Mouse (Mus musculus) hindbrain, postnatal 0 days (tissue): Measurements from ENCODE around the gene Erc1. TPM values are rescaled to one million over a fixed set of nuclear protein-coding genes. Genes with fewer than 3 reads are reported as not detected.
A peak's percentile ranks its signal among the peaks of the same experiment; 100 is the strongest.

Source experiments
- ATAC-seq: fragments of 200-750 bp; cut with Nextera tagmentation; 2 replicates; pipeline ENCODE4 v1.8.0; 2017; ENCODE audit warnings: mild to moderate bottlenecking, moderate TSS enrichment, moderate library complexity
- DNase-seq: peaks from one replicate; pipeline ENCODE4 v3.0.0-alpha.2; 2015; ENCODE audit warnings: low spot score
- H3K27ac ChIP-seq: fragments of 300-500 bp; sonication (generic); 2 replicates; pipeline ENCODE4 v1.5.1; 2014; ENCODE audit warnings: mild to moderate bottlenecking
- H3K27me3 ChIP-seq: fragments of 300-500 bp; sonication (generic); 2 replicates; pipeline ENCODE4 v1.6.1; 2014; ENCODE audit warnings: low read length, mixed read lengths; ENCODE audit not compliant: insufficient read depth
- H3K36me3 ChIP-seq: fragments of 300-500 bp; sonication (generic); 2 replicates; pipeline ENCODE4 v1.6.1; 2014; ENCODE audit warnings: low read length, mixed read lengths; ENCODE audit not compliant: insufficient read depth
- H3K4me1 ChIP-seq: fragments of 300-500 bp; sonication (generic); 2 replicates; pipeline ENCODE4 v1.6.1; 2014; ENCODE audit warnings: antibody characterized with exemption, low read length, mixed read lengths; ENCODE audit not compliant: insufficient read depth
- H3K4me2 ChIP-seq: fragments of 300-500 bp; sonication (generic); 2 replicates; pipeline ENCODE4 v1.6.1; 2014; ENCODE audit warnings: low read depth, mild to moderate bottlenecking, low read length, moderate library complexity, mixed read lengths
- H3K4me3 ChIP-seq: fragments of 300-500 bp; sonication (generic); 2 replicates; pipeline ENCODE4 v1.5.1; 2014; ENCODE audit warnings: low read length
- H3K9ac ChIP-seq: fragments of 300-500 bp; sonication (generic); replicated peaks from 2 replicates; pipeline ENCODE4 v1.6.1; 2014; ENCODE audit warnings: mild to moderate bottlenecking, low read length, moderate library complexity, mixed read lengths
- H3K9me3 ChIP-seq: fragments of 300-500 bp; sonication (generic); 2 replicates; pipeline ENCODE4 v1.6.1; 2016; ENCODE audit warnings: low read length, mixed read lengths
- CTCF ChIP-seq: IDR thresholded peaks from 2 replicates; pipeline ENCODE4 v1.5.1; 2016; ENCODE audit warnings: antibody characterized with exemption, control low read depth, low read depth
- WGBS: fragments of 180-500 bp; shearing (Covaris S2); extraction: QIAGEN DNeasy Blood & Tissue Kit; methylation state at CpG from one replicate; pipeline ENCODE4 v1.1.7; 2014; 5-methylcytosine and 5-hydroxymethylcytosine counted together
- polyA plus RNA-seq: library from polyadenylated mRNA; unstranded; fragments of >200 nt; fragmentation: Nextera tagmentation; extraction: Ambion mirVana; gene quantifications from 2 replicates; pipeline ENCODE4 v1.2.1, GENCODE M21; 2015
- total RNA-seq: library from RNA; depleted of rRNA; stranded (reverse); fragments of >200 nt; gene quantifications from 2 replicates; pipeline ENCODE4 v1.2.3, GENCODE M21; 2014

The Erc1 gene
- total and polyA plus RNA-seq, 2 experiments from 2014 or later: 51.4 to 73.6 TPM

- Histone ChIP-seq H3K4me3 (no peak overlapping the region), H3K9ac (no peak overlapping the region), H3K4me1 (peaks cover 4% of the 10 kb centered on the region; the same call in 1 of the 2 replicates), H3K4me2 (no peak overlapping the region), H3K27me3 (no peaks in the 10 kb centered on the region), H3K27ac (no peak overlapping the region), H3K9me3 (no peaks in the 10 kb centered on the region), H3K36me3 (no peaks in the 10 kb centered on the region)
- ATAC-seq: no peak
- WGBS: 38% methylated on average over 2 of the region's 2 CpGs
- no peak for DNase-seq
- TF ChIP-seq CTCF: no peak
These were observed 6.2 kb upstream of the Erc1 start for GRCm38 (mm10) chr6:119854156-119854555.

GRCm38 (mm10) chr6:119849858-119850257 lies 1.9 kb upstream of the Erc1 start:
- Histone ChIP-seq H3K27ac (no peak overlapping the region), H3K9me3 (no peaks in the 10 kb centered on the region), H3K9ac (no peak overlapping the region), H3K4me2 (no peak overlapping the region), H3K4me3 (no peak overlapping the region), H3K27me3 (no peaks in the 10 kb centered on the region), H3K4me1 (peaks cover 11% of the 10 kb centered on the region; the same call in 1 of the 2 replicates), H3K36me3 (no peaks in the 10 kb centered on the region)
- no peak for TF ChIP-seq CTCF
- 95% methylated on average over 3 of the region's 3 CpGs for WGBS
- DNase-seq (no peak), ATAC-seq (no peak)

- no peaks in the 10 kb centered on the region for H3K27me3 ChIP-seq
- H3K4me3 ChIP-seq: peak overlapping the region; percentile 99
- H3K36me3 ChIP-seq: no peaks in the 10 kb centered on the region
- peak overlapping the region; percentile 71 for H3K4me2 ChIP-seq
- WGBS: 45% methylated on average over 3 of the region's 3 CpGs
- H3K9me3 ChIP-seq: no peaks in the 10 kb centered on the region
- H3K9ac ChIP-seq: peak overlapping the region; percentile 98; the same call in 1 of the 2 replicates
- H3K27ac ChIP-seq: peak overlapping the region; percentile 97; the same call in 1 of the 2 replicates
- peaks cover 11% of the 10 kb centered on the region; the same call in 1 of the 2 replicates for H3K4me1 ChIP-seq
- no peak for DNase-seq
- no peak for TF ChIP-seq CTCF
- no peak for ATAC-seq
These were observed 1.4 kb upstream of the Erc1 start for GRCm38 (mm10) chr6:119849348-119849709.

- no peak for TF ChIP-seq CTCF
- DNase-seq: no peak
These were observed 855 bp upstream of the Erc1 start for GRCm38 (mm10) chr6:119848696-119849347.

DNA sequence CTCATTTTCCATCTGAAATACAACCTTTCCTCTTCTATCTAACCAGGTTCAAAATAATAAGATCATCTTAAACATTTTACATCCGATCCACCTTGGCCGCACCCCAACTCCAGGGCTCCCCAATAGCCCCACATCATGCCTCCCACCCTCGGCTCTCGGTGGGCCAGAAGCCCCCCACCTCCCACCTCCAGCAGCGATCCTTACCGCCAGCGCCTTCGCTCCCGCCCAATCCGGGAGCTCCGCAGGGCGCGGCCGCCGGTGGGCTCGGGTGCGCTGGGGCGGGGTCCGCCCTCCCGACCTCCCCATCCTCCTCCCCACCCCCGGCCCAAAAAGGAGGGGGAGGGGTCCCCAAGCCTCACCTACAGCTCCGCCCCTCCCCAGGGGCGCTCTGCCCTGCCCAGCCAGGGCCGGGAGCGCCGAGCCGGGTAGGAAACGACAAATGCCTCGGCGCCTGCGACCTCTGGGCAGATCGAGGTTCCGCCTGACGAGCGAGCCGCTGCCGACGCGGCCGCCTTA lies 391 bp downstream of the Erc1 start:
- Histone ChIP-seq H3K4me1 (peaks cover 11% of the 10 kb centered on the region; the same call in 1 of the 2 replicates), H3K27me3 (no peaks in the 10 kb centered on the region), H3K4me2 (peak overlapping the region; percentile 71), H3K4me3 (peak overlapping the region; percentile 99), H3K27ac (peak overlapping the region; percentile 97), H3K9ac (peak overlapping the region; percentile 98), H3K36me3 (no peaks in the 10 kb centered on the region), H3K9me3 (no peaks in the 10 kb centered on the region)
- 1% methylated on average over 39 of the region's 40 CpGs for WGBS
- no peak for TF ChIP-seq CTCF
- ATAC-seq (peak; percentile 28; the same call in 1 of the 2 replicates), DNase-seq (no peak)

More at GRCm38 (mm10) chr6:119848696-119849347, 855 bp upstream of the Erc1 start:
- Histone ChIP-seq H3K27me3 (no peaks in the 10 kb centered on the region), H3K36me3 (no peaks in the 10 kb centered on the region), H3K4me1 (peaks cover 11% of the 10 kb centered on the region; the same call in 1 of the 2 replicates), H3K4me2 (peak overlapping the region; percentile 71), H3K4me3 (peak overlapping the region; percentile 99), H3K9ac (peak overlapping the region; percentile 98), H3K9me3 (no peaks in the 10 kb centered on the region), H3K27ac (peak overlapping the region; percentile 97)
- no peak for ATAC-seq
- 15% methylated on average over 13 of the region's 13 CpGs for WGBS

- Histone ChIP-seq H3K4me2 (peak overlapping the region; percentile 71), H3K4me1 (peaks cover 11% of the 10 kb centered on the region; the same call in 1 of the 2 replicates), H3K36me3 (no peaks in the 10 kb centered on the region), H3K9ac (peak overlapping the region; percentile 98), H3K27ac (peak overlapping the region; percentile 97), H3K9me3 (no peaks in the 10 kb centered on the region), H3K4me3 (peak overlapping the region; percentile 99), H3K27me3 (no peaks in the 10 kb centered on the region)
- TF ChIP-seq CTCF: no peak
- WGBS: 24% methylated on average over 11 of the region's 11 CpGs
- DNase-seq: no peak
- no peak for ATAC-seq
These were observed 1.0 kb downstream of the Erc1 start for GRCm38 (mm10) chr6:119846751-119847517.
